Mouse (Mus musculus) CD4-positive naive resting alpha-beta T cell, adult 57 days (primary cell): Measurements from ENCODE around the gene Rad21l. TPM values are rescaled to one million over a fixed set of nuclear protein-coding genes. Genes with fewer than 3 reads are reported as not detected.

ENCODE experiments used
- total RNA-seq: library from RNA; stranded (reverse); gene quantifications from one replicate; pipeline ENCODE4 v1.2.4, GENCODE M21; 2023

Rad21l gene
- total RNA-seq = not detected

DNA sequence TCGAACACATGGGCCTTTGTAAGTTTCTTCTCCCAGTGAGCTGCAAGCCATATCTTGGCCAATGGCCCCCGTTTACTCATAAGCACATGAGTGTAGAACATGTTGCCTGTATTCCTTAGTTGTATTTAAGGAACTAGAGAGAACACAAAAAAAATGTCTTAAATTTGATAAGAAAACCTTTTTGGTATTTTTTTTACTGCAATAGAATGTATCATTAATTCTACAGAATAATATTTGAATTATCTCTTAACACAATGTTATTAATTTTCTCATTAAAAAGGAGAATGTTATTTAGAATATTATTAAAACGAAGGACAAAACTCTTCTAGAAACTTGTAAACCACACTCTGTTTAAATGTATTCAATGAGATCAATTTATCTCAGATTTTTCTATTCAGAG, at the start of gene Rad21l:
Gene Rad21l (minus strand): TSS at position 101 of the 400 bp plus-strand sequence.

DNA sequence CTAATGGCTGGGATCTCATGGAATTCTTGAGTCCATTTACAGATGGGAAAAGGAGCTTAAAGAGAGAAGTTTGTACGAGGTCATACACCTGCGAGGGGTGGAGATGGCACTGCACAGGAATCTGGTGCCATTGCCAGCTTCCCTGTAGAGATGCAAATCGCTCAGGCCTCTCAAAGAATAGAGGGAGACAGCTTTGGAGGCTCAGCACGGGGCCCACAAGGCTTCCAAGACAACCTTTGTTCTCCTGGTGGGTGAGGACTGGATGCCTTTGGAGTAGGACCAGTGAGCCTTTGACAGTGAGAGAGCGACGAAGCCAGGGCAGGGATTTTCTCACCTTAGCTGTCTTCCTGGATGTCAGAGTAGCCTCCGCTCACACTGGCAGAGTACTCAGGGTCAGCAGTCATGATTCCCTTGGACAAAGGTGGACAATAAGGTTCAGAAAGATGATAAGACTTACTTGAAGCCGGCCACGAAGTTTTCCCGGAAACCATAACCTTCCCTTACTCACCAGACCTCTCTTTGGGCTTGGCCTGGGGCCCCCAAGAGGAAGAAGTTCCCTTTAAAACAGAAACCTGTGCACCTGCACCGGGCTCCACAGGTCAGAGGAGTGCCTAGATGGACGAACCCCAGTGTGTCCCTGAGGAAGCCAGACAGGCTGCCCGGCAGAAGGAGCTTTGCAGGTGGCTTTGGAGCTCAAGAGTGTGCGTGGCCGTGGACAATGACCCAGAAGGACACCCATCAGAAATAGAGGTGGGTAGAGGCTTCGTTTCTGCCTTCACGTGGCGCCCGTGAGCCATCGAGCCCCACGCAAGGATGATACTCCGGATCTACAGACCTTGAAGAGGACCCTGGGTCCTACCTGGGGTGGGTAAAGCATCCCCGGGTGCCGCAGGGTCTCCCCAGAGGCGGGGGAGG, 33.2 kb upstream of the Rad21l start, which contains the start of gene Tmem74b:
Gene Tmem74b (plus strand): TSS at position 778 of the 915 bp plus-strand sequence.

DNA sequence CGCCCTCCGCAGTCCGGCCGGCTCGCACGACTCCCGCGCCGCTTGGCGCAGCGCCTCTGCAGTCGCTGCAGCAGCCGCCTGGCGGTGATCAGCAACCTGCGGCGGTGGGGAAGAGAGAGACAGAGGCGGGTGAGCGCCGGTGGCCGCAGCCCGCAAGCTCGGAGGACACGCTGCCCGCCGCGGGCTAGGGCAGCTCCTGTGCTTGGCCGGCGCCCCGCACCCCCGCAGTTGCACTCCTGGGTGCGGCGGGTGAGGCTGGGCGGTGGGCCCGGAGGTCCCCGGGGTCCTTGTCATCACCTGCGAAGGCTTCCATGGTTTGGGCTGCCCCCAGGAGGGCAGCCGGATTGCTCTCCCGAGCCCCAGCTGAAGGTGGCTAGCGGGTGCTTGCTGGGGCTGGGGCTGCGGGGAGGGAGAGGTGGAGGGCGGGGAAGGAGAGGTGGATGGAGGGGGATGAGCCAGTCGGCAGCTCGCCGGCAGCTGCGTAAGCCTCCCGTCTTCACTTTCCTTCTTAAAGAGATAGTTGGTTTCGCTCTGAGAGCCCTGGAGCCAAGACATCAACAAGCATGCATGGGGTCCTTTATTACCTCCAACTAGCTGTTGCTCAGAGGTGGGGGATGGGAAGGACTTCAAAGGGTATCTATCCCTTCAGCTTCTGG, 36.0 kb downstream of the Rad21l start, which contains the start of gene Snph:
Gene Snph (minus strand): TSS at position 435 of the 656 bp plus-strand sequence.

Other genes with a start within 250 kb of the Rad21l start
- gene 4921509C19Rik, start 192.4 kb downstream of the Rad21l start, total RNA-seq = not detected
- gene Nsfl1c, start 174.4 kb downstream of the Rad21l start, total RNA-seq = 134 TPM
- gene Fkbp1a, start 126.0 kb downstream of the Rad21l start, total RNA-seq = 176 TPM
- 11.5 TPM for gene Sdcbp2, start 95.9 kb downstream of the Rad21l start, total RNA-seq
- gene Snph, start 35.9 kb downstream of the Rad21l start, total RNA-seq = 9.8 TPM
- gene Tmem74b, start 33.5 kb upstream of the Rad21l start, total RNA-seq = not detected
- gene Psmf1, start 75.7 kb upstream of the Rad21l start, total RNA-seq = 50.2 TPM
- gene Rspo4, start 174.4 kb upstream of the Rad21l start, total RNA-seq = not detected
- not detected for gene Angpt4, start 242.7 kb upstream of the Rad21l start, total RNA-seq